Mouse (Mus musculus): ENCODE results near the gene Wnt10b. TPM values are rescaled to one million over a fixed set of nuclear protein-coding genes. Genes with fewer than 3 reads are reported as not detected.

Gene Wnt10b
- polyA plus RNA-seq, 1 experiment from 2014 or later: 0.41 TPM

DNA sequence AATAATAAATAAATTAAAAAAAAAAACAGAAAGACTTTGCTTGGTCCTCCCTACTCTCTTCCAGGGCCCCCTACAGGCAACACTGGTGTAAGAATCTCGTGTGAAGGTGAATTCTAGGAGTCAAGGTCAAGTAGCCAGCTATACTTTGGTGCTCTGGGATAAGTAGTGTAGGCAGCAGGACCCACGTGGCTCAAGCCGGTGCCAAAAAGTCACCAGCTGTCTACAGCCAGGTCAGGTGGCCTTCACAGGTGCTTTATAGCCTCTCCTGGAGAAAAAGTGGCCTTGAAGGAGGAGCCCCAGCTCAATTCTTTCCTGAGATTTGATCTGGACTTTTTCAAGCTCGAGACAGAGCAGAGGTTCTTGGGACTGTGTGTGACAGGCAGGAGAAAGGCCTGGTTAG lies 51.9 kb downstream of the Wnt10b start:
- H3K4me1 ChIP-seq (replicated peaks; ENCODE audit: control insufficient read depth, insufficient read depth, low read length): peaks cover 9% of the 10 kb centered on the region; the same call in 1 of the 2 replicates
- peaks cover 6% of the 10 kb centered on the region; the same call in 1 of the 2 replicates for H3K27me3 ChIP-seq (ENCODE audit: control insufficient read depth, insufficient read depth, low read length)
- DNase-seq (ENCODE audit: low spot score) (no peak), ATAC-seq (replicated peaks; ENCODE audit: low FRiP score) (no peak)
- no peaks in the 10 kb centered on the region for H3K9me3 ChIP-seq (ENCODE audit: control insufficient read depth, low read length)
- H3K36me3 ChIP-seq (ENCODE audit: control insufficient read depth, insufficient read depth, low read length): no peaks in the 10 kb centered on the region
- no peak overlapping the region for H3K4me2 ChIP-seq (ENCODE audit: low read depth, low read length, severe bottlenecking)
- H3K4me3 ChIP-seq (ENCODE audit: low read depth, low read length): no peak overlapping the region
- no peak overlapping the region for H3K9ac ChIP-seq (ENCODE audit: low read length)
- WGBS: 80% methylated on average over 4 of the region's 4 CpGs
- no peak overlapping the region for H3K27ac ChIP-seq (ENCODE audit: low read depth, low read length)

DNA sequence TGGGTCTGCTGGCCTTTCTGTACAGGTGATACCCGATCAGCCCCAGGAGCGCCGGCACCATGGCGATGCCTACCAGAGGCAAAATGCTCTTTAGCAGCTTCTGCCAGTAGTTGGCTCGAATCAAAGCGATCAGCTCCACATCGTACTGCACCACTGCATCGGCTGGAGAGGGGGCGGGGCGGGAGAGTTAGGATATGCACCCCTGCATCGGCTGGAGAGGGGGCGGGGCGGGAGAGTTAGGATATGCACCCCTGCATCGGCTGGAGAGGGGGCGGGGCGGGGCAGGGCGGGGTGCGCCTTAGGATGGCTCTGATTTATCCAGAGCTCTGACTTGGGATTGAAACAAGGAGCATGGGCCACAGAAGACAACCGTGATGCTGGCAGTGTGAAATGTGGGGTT lies 53.5 kb downstream of the Wnt10b start:
- no peak for ATAC-seq (replicated peaks; ENCODE audit: low FRiP score)
- no peak for DNase-seq (ENCODE audit: low spot score)
- Histone ChIP-seq H3K9me3 (ENCODE audit: control insufficient read depth, low read length) (no peaks in the 10 kb centered on the region), H3K36me3 (ENCODE audit: control insufficient read depth, insufficient read depth, low read length) (no peaks in the 10 kb centered on the region), H3K4me3 (ENCODE audit: low read depth, low read length) (no peak overlapping the region), H3K27ac (ENCODE audit: low read depth, low read length) (no peak overlapping the region), H3K4me2 (ENCODE audit: low read depth, low read length, severe bottlenecking) (no peak overlapping the region), H3K9ac (ENCODE audit: low read length) (no peak overlapping the region), H3K4me1 (replicated peaks; ENCODE audit: control insufficient read depth, insufficient read depth, low read length) (peaks cover 9% of the 10 kb centered on the region; the same call in 1 of the 2 replicates), H3K27me3 (ENCODE audit: control insufficient read depth, insufficient read depth, low read length) (peaks cover 6% of the 10 kb centered on the region; the same call in 1 of the 2 replicates)
- 36% methylated on average over 19 of the region's 19 CpGs for WGBS

DNA sequence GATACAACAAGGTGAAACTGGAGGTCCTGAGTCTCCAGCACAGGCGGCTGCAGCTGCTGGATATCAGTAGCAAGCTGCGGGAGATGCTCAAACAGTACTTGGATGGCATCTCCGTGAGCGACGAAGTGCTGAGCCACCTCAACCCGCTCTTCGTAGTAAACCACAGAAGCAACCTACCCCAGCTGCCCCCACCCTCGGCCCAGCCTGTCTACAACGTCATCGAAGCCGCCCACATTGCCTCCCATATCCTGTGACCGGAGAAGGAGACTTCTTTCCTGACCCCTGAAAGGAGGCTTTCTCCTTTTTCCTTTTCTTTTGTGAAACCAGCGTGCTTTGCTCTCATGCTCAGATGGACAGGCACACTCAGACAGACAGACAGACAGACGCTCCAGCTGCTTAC lies 55.1 kb downstream of the Wnt10b start:
- H3K9ac ChIP-seq (ENCODE audit: low read length): no peak overlapping the region
- peaks cover 9% of the 10 kb centered on the region; the same call in 1 of the 2 replicates for H3K4me1 ChIP-seq (replicated peaks; ENCODE audit: control insufficient read depth, insufficient read depth, low read length)
- 66% methylated on average over 14 of the region's 14 CpGs for WGBS
- no peak for DNase-seq (ENCODE audit: low spot score)
- H3K9me3 ChIP-seq (ENCODE audit: control insufficient read depth, low read length): no peaks in the 10 kb centered on the region
- ATAC-seq (replicated peaks; ENCODE audit: low FRiP score): no peak
- no peak overlapping the region for H3K27ac ChIP-seq (ENCODE audit: low read depth, low read length)
- no peak overlapping the region for H3K4me3 ChIP-seq (ENCODE audit: low read depth, low read length)
- peaks cover 6% of the 10 kb centered on the region; the same call in 1 of the 2 replicates for H3K27me3 ChIP-seq (ENCODE audit: control insufficient read depth, insufficient read depth, low read length)
- H3K36me3 ChIP-seq (ENCODE audit: control insufficient read depth, insufficient read depth, low read length): no peaks in the 10 kb centered on the region
- no peak overlapping the region for H3K4me2 ChIP-seq (ENCODE audit: low read depth, low read length, severe bottlenecking)

DNA sequence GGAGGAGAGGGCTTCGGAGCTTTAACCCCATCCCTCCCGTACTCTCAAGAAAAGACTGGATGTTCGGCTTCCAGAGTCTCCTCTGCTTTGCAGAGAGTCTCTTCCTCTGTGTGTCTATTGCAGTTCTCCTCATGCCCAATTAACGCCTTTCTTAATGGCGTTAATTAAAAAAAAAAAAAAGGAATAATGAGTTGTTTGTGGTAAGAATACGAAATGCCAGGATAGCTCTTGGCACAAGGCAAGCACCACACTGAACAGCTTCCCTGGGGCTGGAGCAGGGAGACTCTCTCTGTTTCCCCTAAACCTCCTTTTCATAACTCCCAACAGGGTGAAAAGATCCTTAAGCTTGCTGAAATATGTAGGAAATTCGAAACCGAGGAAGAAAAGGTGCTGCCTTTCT lies 55.8 kb downstream of the Wnt10b start:
- Histone ChIP-seq H3K27ac (ENCODE audit: low read depth, low read length) (no peak overlapping the region), H3K4me1 (replicated peaks; ENCODE audit: control insufficient read depth, insufficient read depth, low read length) (peaks cover 4% of the 10 kb centered on the region; the same call in 1 of the 2 replicates), H3K9ac (ENCODE audit: low read length) (no peak overlapping the region), H3K9me3 (ENCODE audit: control insufficient read depth, low read length) (no peaks in the 10 kb centered on the region), H3K36me3 (ENCODE audit: control insufficient read depth, insufficient read depth, low read length) (no peaks in the 10 kb centered on the region), H3K4me2 (ENCODE audit: low read depth, low read length, severe bottlenecking) (no peak overlapping the region), H3K27me3 (ENCODE audit: control insufficient read depth, insufficient read depth, low read length) (peaks cover 4% of the 10 kb centered on the region; the same call in 1 of the 2 replicates), H3K4me3 (ENCODE audit: low read depth, low read length) (no peak overlapping the region)
- 70% methylated on average over 8 of the region's 8 CpGs for WGBS
- no peak for DNase-seq (ENCODE audit: low spot score)
- ATAC-seq (replicated peaks; ENCODE audit: low FRiP score): no peak

Other genes with a start within 250 kb of the Wnt10b start
- gene Kansl2, start 243.9 kb downstream of the Wnt10b start, polyA plus RNA-seq (2014; fragmentation: Nextera tagmentation; extraction: Ambion mirVana): 138 and 152 TPM in 2 replicates
- gene Ccnt1, start 207.2 kb downstream of the Wnt10b start, polyA plus RNA-seq (2014; fragmentation: Nextera tagmentation; extraction: Ambion mirVana): 62.2 and 67.0 TPM in 2 replicates
- gene 4930415O20Rik, start 207.1 kb downstream of the Wnt10b start, polyA plus RNA-seq (2014; fragmentation: Nextera tagmentation; extraction: Ambion mirVana): not detected in 2 replicates
- 11.2 and 12.3 TPM in 2 replicates for gene Adcy6, start 168.1 kb downstream of the Wnt10b start, polyA plus RNA-seq (2014; fragmentation: Nextera tagmentation; extraction: Ambion mirVana)
- gene Cacnb3, start 147.3 kb downstream of the Wnt10b start, polyA plus RNA-seq (2014; fragmentation: Nextera tagmentation; extraction: Ambion mirVana): 45.3 and 46.9 TPM in 2 replicates
- 24.2 and 31.2 TPM in 2 replicates for gene Ddx23, start 115.3 kb downstream of the Wnt10b start, polyA plus RNA-seq (2014; fragmentation: Nextera tagmentation; extraction: Ambion mirVana)
- 1.9 and 2.8 TPM in 2 replicates for gene Rnd1, start 100.7 kb downstream of the Wnt10b start, polyA plus RNA-seq (2014; fragmentation: Nextera tagmentation; extraction: Ambion mirVana)
- gene Ccdc65, start 69.9 kb downstream of the Wnt10b start, polyA plus RNA-seq (2014; fragmentation: Nextera tagmentation; extraction: Ambion mirVana): 0.92 and 1.3 TPM in 2 replicates
- 6.1 and 6.7 TPM in 2 replicates for gene Fkbp11, start 50.0 kb downstream of the Wnt10b start, polyA plus RNA-seq (2014; fragmentation: Nextera tagmentation; extraction: Ambion mirVana)
- 38.1 and 41.4 TPM in 2 replicates for gene Arf3, start 14.9 kb downstream of the Wnt10b start, polyA plus RNA-seq (2014; fragmentation: Nextera tagmentation; extraction: Ambion mirVana)
- gene Wnt1, start 11.7 kb upstream of the Wnt10b start, polyA plus RNA-seq (2014; fragmentation: Nextera tagmentation; extraction: Ambion mirVana): 0.47 and 0.68 TPM in 2 replicates
- not detected in 2 replicates for gene Ddn, start 31.3 kb upstream of the Wnt10b start, polyA plus RNA-seq (2014; fragmentation: Nextera tagmentation; extraction: Ambion mirVana)
- gene Prkag1, start 53.4 kb upstream of the Wnt10b start, polyA plus RNA-seq (2014; fragmentation: Nextera tagmentation; extraction: Ambion mirVana): 89.4 and 92.5 TPM in 2 replicates
- gene Kmt2d, start 93.1 kb upstream of the Wnt10b start, polyA plus RNA-seq (2014; fragmentation: Nextera tagmentation; extraction: Ambion mirVana): 20.1 and 20.6 TPM in 2 replicates
- 12.5 and 14.1 TPM in 2 replicates for gene Rhebl1, start 116.4 kb upstream of the Wnt10b start, polyA plus RNA-seq (2014; fragmentation: Nextera tagmentation; extraction: Ambion mirVana)
- gene Dhh, start 120.4 kb upstream of the Wnt10b start, polyA plus RNA-seq (2014; fragmentation: Nextera tagmentation; extraction: Ambion mirVana): 0.28 and 0.29 TPM in 2 replicates
- gene Lmbr1l, start 140.1 kb upstream of the Wnt10b start, polyA plus RNA-seq (2014; fragmentation: Nextera tagmentation; extraction: Ambion mirVana): 8.7 and 9.4 TPM in 2 replicates
- 2,366 and 2,605 TPM in 2 replicates for gene Tuba1b, start 156.4 kb upstream of the Wnt10b start, polyA plus RNA-seq (2014; fragmentation: Nextera tagmentation; extraction: Ambion mirVana)
- gene Gm49450, start 175.4 kb upstream of the Wnt10b start, polyA plus RNA-seq (2014; fragmentation: Nextera tagmentation; extraction: Ambion mirVana): not detected in 2 replicates
- 5,083 and 5,852 TPM in 2 replicates for gene Tuba1a, start 175.6 kb upstream of the Wnt10b start, polyA plus RNA-seq (2014; fragmentation: Nextera tagmentation; extraction: Ambion mirVana)

Measured in forebrain, embryonic 11.5 days (tissue).